Mouse (Mus musculus) embryonic stem cell, embryonic (primary cell): ENCODE results near the gene Tubb2a.
"Not testable (repeated sequence)": the region's sequence is repeated elsewhere in the genome, so short reads cannot be mapped to it uniquely, and the experiment has no call there.

Experiments
- CTCF ChIA-PET, 4 experiments: fragments of 300-600 bp in 2 of 4; fragments of 350-600 bp in 2 of 4; sonication (Branson Sonifier 250); formaldehyde crosslinking; loops; one replicate each; lab custom pipeline; 2022; ENCODE audit warnings: inconsistent platforms in 2 of 4; lab: Charles Lee
- POLR2A ChIA-PET, 4 experiments: fragments of 300-600 bp in 2 of 4; fragments of 350-600 bp in 2 of 4; sonication (Branson Sonifier 250); formaldehyde crosslinking; loops; one replicate each; lab custom pipeline; 2022; ENCODE audit warnings: antibody characterized with exemption in 4 of 4, inconsistent platforms in 1 of 4; lab: Charles Lee

The Tubb2a gene

DNA sequence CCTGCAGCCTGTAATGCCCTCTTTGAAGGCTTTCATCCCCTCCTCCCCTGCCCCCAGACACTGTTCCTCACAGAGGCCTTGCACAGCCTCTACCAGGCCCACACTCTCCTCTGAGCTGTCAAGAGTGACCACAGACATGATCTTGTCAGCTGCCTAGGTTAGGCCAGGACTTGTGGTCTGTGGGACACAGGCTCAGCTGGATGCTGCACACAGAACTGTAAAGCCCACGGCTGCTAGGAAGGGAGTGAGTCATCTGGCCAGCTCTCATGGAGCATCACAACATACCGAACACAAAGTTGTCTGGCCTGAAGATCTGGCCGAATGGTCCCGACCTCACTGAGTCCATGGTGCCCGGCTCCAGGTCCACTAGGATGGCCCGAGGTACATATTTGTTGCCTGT is 1.9 kb downstream of the Tubb2a start:
- CTCF ChIA-PET, result not testable (repeated sequence)
- POLR2A ChIA-PET, result interaction anchor here (0.6 to 3.4 kb wide), 18 partner anchors 9 to 87 kb away, joined by 3 to 20 read pairs (median 4); partner anchors contain the start of genes Tubb2b (in 2 of the 4), Psmg4 (in 1 of the 4), Ripk1 (in 1 of the 4) and Serpinb6a (in 1 of the 4)

DNA sequence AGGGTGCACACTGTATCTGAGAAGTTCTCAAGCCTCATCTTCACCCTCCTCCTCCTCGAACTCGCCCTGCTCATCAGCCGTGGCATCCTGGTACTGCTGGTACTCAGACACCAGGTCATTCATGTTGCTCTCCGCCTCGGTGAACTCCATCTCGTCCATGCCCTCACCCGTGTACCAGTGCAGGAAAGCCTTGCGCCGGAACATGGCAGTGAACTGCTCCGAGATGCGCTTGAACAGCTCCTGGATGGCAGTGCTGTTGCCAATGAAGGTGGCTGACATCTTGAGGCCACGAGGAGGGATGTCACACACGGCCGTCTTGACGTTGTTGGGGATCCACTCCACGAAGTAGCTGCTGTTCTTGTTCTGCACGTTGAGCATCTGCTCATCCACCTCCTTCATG is 3.4 kb downstream of the Tubb2a start:
- POLR2A ChIA-PET, result interaction anchor here in 2 of 4 experiments (1.0 to 3.4 kb wide), 3 partner anchors 12 to 72 kb away, joined by 3 to 20 read pairs (median 3); partner anchors contain the start of genes Ripk1 (in 1 of the 2) and Tubb2b (in 1 of the 2)

DNA sequence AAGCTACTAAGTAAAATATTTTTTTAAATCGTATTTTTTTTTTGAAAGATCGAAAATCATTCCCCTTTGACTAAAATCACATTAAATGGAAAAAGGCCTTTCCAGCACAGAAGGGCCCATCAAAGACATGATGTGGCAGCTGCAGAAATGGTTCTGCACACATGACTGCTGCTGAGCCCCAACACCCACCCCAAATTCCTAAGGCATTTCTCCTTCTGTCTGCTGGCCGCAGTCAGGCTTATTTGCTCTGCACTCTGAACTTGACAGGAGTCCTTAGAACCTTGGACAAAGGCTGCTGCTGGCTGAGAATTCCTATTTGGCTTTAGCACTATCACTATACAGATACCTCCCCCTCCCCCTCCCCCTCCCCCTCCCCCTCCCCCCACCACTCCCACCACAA is 5.0 kb downstream of the Tubb2a start:
- POLR2A ChIA-PET, result interaction anchor here in 1 of 4 experiments (7.3 kb wide), 1 partner anchor 57 kb away, joined by 51 read pairs; the partner anchor contains the start of gene Tubb2b
- CTCF ChIA-PET, result no interaction called here

More for the DNA sequence above, 3.4 kb downstream of the Tubb2a start:
- CTCF ChIA-PET, result not testable (repeated sequence)

DNA sequence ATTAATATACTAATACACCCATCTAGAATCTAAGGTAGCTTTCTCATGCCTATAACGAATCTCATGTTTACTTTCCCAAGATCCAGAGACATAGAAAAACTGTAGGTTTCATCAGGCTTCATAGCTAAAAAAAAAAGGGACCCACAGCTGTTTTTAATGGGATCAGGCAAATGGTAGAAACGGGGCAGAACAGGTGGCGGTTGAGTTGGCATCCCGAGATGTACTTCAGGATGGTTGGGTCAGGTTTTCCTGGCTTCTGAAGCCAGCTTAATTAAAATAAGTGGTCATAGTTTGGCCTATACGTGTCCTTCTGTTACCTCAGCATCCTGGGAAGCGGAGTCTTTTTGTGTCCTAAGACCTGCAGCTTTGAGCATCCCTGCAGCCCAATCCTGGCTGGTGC is 6.0 kb downstream of the Tubb2a start:
- ChIA-PET CTCF (no interaction called here), POLR2A (interaction anchor here in 3 of 4 experiments (0.9 to 7.3 kb wide), 7 partner anchors 12 to 150 kb away, joined by 3 to 51 read pairs (median 4); partner anchors contain the start of gene Tubb2b (in 1 of the 3))

DNA sequence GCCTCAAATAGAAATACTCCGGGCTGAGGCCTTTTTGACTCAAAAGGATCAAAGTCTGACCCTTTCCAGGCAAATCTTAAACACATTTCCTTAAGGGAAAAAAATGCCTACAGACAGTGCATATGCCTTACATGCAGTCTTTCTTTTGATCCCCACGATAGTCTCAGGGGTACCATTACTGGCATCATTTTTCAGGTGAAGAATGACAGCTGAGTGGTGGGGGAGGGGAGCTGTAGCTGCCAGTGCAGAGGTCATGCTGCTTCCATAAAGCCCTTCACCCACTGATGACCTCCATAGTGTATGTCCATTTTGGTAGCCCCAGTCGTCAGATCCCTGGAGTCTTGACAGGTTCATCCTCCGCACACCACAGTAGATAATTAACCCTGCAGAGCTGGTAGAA is 7.5 kb downstream of the Tubb2a start:
- ChIA-PET POLR2A (interaction anchor here in 3 of 4 experiments (0.6 to 7.3 kb wide), 9 partner anchors 11 to 148 kb away, joined by 3 to 51 read pairs (median 4); partner anchors contain the start of genes Tubb2b (in 2 of the 3) and Psmg4 (in 1 of the 3)), CTCF (no interaction called here)

DNA sequence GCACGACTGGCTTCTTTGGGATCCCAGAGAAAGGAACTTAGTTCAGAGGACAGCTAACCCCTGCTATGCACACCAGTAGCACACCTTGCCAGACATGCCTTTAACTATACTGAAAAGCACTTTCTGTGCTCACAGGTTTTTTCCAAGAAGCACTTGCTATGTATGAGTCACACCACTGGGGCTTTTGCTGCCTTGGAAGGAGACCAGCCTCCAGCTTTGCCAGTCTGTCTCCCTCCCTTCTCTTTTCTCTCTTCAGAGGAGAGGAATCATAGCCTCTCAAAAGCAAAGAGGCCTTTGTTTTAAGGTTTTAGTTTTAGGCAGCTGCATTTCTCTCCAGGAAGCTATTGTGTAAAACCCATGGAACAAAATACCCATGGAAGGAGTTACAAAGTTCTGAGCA is 11.5 kb downstream of the Tubb2a start:
- CTCF ChIA-PET, result no interaction called here
- POLR2A ChIA-PET, result interaction anchor here in 3 of 4 experiments (1.0 to 7.3 kb wide), 5 partner anchors 10 to 64 kb away, joined by 3 to 51 read pairs (median 5); partner anchors contain the start of gene Tubb2b (in 3 of the 3)

DNA sequence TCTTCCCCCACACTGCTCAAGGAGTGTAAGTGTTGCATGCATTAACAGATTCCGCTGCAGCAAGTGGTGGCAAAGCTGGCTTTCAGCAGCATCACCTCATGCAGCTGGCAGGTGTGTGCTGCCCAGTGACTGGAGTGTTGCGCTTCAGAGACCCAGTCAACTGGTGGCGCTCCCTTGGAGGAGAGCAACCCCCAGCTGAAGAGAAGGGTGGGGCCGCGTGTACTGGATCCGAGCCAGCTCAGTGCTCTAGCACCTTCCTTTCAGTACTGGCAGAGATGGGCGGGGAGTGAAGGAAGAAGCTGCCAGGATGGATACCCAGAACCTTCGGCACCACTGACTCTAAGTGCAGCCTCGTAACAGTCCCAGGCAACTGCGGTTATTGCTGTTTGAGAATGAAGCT is 15.3 kb downstream of the Tubb2a start:
- POLR2A ChIA-PET, result interaction anchor here in 3 of 4 experiments (0.7 to 7.1 kb wide), 13 partner anchors 13 to 101 kb away, joined by 3 to 40 read pairs (median 3); partner anchors contain the start of genes Bphl (in 2 of the 3), Tubb2b (in 2 of the 3) and Psmg4 (in 1 of the 3)
- CTCF ChIA-PET, result interaction anchor here in 2 of 4 experiments (0.6 to 0.7 kb wide), 2 partner anchors 13 to 31 kb away, joined by 3 to 8 read pairs; no protein-coding TSS in a partner anchor

DNA sequence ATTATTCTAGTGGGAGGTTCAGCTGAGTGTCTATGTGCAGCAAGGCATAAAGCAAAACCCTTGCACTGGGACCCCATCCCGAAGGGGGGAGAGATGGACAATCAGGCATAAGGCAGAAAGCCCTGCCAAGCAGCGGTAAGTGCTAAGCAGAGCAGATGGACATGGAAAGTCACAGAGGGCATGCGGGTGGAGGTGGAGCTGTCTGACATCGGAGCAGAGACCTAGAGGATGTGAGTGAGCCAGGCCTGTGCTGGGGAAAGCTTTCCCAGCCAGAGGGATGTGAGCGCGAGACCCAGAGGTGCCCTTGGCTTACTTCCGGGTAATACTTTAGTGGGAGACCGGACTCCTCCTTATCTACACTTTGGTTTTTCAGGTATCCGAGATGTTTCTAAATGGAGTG is 17.7 kb downstream of the Tubb2a start:
- ChIA-PET POLR2A (interaction anchor here in 2 of 4 experiments (0.8 to 7.1 kb wide), 5 partner anchors 11 to 95 kb away, joined by 3 to 40 read pairs (median 6); partner anchors contain the start of gene Tubb2b (in 2 of the 2)), CTCF (no interaction called here)

DNA sequence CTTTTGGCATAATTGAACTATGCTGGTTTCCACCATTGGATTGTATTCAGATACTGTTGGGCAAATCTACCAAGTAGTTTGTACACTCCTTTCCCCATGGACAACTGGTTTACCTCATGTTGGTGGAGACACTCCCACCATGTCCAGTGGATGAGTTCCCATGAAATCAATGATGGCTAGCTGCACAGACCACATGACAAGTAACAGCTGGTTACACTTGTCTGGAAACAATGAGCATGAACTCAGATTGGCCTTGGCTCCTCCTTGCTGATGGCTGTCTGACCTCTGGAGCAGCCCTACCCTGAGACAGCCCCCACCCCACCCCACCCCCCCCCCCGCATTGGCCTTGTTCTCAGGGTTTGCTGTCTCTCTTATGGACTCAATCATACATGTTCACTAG is 20.6 kb downstream of the Tubb2a start:
- ChIA-PET POLR2A (interaction anchor here in 3 of 4 experiments (0.7 to 7.1 kb wide), 6 partner anchors 11 to 73 kb away, joined by 3 to 35 read pairs (median 4); partner anchors contain the start of genes Tubb2b (in 2 of the 3) and Bphl (in 1 of the 3)), CTCF (interaction anchor here in 2 of 4 experiments (0.6 kb wide), 2 partner anchors 97 to 613 kb away, joined by 3 to 4 read pairs; no protein-coding TSS in a partner anchor)

DNA sequence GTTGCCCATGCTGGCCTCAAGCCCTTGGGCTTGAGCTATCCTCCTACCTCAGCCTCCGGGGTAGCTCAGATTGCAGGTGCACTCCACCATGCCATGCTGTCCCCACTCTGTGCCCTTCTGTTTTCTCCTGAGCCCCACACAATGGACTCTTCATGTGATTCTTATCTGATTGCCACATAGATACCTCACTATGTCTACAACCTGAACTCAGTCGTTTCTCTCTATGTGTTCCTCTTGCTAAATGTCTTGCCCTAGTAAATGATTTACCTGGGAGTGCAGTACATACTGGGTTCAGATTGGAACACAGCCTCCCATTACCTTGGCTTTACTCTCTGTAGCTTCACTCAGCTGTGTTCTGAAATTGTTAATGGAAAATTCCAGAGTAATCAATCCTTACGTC is 22.8 kb downstream of the Tubb2a start:
- ChIA-PET CTCF (interaction anchor here in 2 of 4 experiments (0.6 to 1.0 kb wide), 2 partner anchors 9 kb away, joined by 3 read pairs; no protein-coding TSS in a partner anchor), POLR2A (interaction anchor here in 2 of 4 experiments (0.7 to 5.8 kb wide), 5 partner anchors 18 to 108 kb away, joined by 3 to 25 read pairs (median 3); partner anchors contain the start of genes Tubb2b (in 2 of the 2) and Psmg4 (in 1 of the 2))

DNA sequence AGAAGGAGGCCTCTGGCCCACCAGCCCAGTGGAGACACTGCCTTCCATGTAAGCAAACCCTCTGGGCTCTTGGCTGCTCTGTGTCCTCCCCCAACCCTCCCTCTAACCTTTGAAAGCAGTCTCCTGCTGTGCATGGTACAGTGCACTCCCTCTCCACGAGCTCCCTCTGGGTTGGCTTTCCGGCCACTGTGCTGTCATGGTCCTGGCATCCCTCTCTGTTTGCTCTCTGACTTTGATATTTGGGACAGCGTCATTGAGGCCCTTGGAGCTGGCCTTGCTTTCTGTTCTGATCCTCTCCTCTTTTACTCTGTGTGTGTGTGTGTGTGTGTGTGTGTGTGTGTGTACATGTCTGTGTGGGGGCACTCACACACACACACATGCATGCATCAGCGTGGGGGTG is 23.4 kb downstream of the Tubb2a start:
- ChIA-PET CTCF (interaction anchor here in 3 of 4 experiments (0.6 to 1.1 kb wide), 3 partner anchors 8 to 52 kb away, joined by 3 read pairs; partner anchors contain the start of gene Ripk1 (in 1 of the 3)), POLR2A (interaction anchor here in 3 of 4 experiments (0.6 to 5.8 kb wide), 5 partner anchors 18 to 196 kb away, joined by 3 to 25 read pairs (median 3); partner anchors contain the start of gene Tubb2b (in 2 of the 3))

DNA sequence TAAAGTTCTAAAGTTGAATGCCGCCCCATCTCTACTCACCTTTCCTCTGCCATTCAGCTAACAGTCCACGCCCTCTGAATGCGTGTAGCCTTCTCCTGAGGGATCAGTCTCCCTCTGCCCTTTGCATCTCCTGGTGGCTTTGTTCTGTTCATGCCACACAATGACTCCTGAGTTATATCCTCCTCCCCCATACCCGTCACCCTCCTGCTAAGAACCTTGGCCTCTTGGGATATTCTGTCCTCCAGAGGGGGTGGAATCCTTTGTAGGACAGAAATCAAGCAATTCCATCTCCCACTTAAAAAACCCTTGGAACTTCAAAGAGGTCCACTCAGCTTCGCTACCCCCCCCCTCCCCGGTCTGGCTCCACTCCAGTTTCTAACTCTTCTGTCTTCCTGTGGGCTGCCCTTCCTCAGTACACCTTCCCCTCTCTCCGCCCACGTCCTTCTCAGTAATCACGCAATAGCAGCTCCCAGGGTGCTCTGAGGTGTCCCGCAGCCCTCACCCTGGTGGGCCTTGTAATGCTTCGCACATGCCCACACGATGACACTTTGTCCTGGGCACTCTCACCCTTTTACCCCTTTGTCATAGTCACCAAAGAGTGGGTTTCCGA is 24.0 kb downstream of the Tubb2a start:
- CTCF ChIA-PET, result interaction anchor here in 1 of 4 experiments (1.1 kb wide), 1 partner anchor 52 kb away, joined by 3 read pairs; the partner anchor contains the start of gene Ripk1
- POLR2A ChIA-PET, result interaction anchor here in 3 of 4 experiments (0.6 to 5.8 kb wide), 6 partner anchors 17 to 196 kb away, joined by 3 to 25 read pairs (median 3); partner anchors contain the start of gene Tubb2b (in 2 of the 3)

DNA sequence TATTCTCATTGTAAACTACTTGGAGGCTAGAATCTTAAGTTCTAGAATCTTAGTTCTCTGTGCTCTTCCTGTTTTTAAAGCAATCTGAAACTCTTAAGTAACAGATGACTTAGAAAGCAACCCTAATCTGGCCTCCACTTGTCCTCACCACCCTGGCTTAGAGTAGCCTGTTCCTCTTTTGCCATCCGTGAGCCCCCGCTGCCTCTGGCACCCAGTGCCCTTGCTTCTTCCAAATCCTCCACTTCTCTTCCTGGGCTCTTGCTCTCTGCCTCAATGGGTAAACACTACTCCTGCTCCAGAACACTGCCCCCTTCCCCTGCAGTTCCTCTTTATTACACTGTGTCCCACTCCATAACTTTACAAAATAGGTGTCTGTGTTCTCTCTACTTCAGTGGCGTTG is 26.1 kb downstream of the Tubb2a start:
- CTCF ChIA-PET, result no interaction called here
- POLR2A ChIA-PET, result interaction anchor here in 1 of 4 experiments (1.0 kb wide), 1 partner anchor 100 kb away, joined by 3 read pairs; no protein-coding TSS in a partner anchor

DNA sequence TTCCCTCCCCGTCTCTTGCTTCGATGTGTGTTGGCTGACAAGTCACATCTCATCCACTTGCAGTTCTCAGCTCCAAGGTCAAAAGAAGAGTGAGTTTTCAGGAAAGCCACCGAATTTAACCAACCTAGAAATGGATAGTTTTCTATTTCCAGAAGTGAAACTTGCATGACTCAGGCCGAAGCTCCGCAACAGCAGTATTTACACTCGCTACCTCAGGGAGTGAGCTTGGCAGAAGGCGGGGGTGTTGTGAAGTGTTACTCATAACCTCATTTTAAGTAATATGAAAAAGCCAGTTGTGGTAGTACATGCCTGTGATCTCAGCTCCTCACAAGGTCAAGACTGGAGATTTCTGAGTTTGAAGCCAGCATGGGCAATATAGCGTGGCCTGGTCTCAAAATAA is 27.3 kb downstream of the Tubb2a start:
- POLR2A ChIA-PET, result interaction anchor here in 3 of 4 experiments (0.6 to 3.6 kb wide), 7 partner anchors 13 to 105 kb away, joined by 3 to 9 read pairs (median 5); partner anchors contain the start of genes Tubb2b (in 2 of the 3), Bphl (in 1 of the 3) and Serpinb6a (in 1 of the 3)
- CTCF ChIA-PET, result interaction anchor here in 2 of 4 experiments (0.6 to 1.0 kb wide), 2 partner anchors 9 to 104 kb away, joined by 3 read pairs; no protein-coding TSS in a partner anchor

DNA sequence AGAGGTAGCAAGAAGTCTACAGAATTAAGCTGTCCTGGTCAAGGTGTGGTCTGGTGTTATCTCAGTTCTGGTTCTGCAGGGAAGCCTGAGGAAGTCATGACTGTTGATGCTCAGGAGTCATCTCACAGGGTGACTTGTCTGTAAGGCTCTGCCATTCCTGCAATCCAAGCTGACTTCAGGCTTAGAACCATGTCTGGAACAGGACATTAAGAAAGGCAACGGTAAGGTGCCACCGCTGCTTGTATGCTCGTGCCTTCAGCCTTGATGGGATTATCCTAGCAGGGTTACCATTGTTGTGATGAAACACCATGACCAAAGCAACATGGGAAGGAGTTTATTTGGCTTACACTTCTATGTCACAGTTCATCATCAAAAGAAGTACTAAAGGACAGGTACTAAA is 30.3 kb downstream of the Tubb2a start:
- ChIA-PET POLR2A (interaction anchor here in 3 of 4 experiments (1.0 to 3.6 kb wide), 9 partner anchors 10 to 108 kb away, joined by 3 to 30 read pairs (median 5); partner anchors contain the start of genes Bphl (in 2 of the 3) and Tubb2b (in 2 of the 3)), CTCF (no interaction called here)

DNA sequence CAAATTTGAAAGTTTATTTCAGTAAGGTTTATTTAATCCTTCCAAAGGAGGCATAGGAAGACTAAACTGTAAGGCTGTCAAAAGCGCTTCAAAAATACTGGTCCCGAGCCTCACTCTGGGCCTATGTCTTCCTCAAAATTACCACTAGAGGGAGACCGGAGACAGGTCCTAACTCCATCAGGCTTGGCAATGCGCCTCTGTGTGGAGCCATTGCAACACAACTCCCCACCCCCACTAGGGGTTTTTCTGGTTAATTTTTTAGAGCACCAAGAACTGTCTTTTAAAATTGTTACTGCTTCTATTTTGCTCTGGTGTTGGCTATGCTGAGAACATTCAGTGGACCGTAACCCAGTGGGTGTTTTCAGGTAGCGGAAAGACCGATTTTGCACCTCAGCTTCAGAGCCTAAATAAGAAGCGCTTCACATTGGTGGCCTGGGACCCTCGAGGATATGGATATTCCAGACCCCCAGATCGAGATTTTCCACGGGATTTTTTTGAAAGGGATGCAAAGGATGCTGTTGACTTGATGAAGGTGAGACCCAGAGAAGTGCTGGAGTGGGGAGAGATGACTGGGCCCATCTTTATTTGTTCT is 31.3 kb downstream of the Tubb2a start:
- POLR2A ChIA-PET, result interaction anchor here in 3 of 4 experiments (0.6 to 3.5 kb wide), 14 partner anchors 9 to 109 kb away, joined by 3 to 30 read pairs (median 4); partner anchors contain the start of genes Bphl (in 2 of the 3) and Tubb2b (in 2 of the 3)
- CTCF ChIA-PET, result interaction anchor here (0.6 to 1.9 kb wide), 8 partner anchors 8 to 303 kb away, joined by 3 to 8 read pairs (median 3); partner anchors contain the start of gene Bphl (in 2 of the 4)

DNA sequence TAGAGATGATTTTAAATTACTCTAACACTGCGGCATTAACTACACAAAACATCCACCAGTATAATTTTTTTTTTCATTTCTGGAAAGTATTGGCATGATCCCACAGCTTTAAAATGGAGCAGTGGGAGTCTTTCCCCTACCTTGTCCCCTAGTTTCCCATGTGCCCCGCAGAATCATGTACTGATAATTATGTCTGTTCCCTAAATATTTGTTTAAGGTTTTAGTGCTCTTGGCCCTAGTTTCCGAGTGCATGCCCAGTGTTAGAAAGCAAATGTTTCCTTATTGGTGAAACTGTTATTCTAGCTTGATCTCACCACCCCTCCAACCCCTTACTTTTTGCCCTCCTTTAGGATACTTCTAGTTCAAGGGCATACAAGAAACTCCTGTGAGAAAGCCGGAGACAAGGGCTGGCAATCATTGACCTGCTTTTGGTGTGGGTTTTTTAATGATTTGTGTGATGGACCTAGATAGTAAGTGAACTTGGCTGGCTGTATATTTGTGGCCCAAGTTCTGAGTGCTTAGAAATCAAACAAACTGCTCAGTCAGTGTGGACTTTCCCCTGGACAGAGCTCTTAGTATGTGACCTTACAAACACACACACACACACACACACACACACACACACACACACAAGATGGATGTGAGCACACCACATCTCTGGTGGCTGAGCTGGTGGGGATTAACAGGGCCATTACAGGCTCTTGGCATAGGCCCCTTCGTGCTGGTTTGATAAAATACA is 32.1 kb downstream of the Tubb2a start:
- ChIA-PET CTCF (interaction anchor here (0.5 to 1.9 kb wide), 13 partner anchors 8 to 304 kb away, joined by 3 to 8 read pairs (median 3); partner anchors contain the start of gene Bphl (in 2 of the 4)), POLR2A (interaction anchor here in 3 of 4 experiments (0.6 to 3.5 kb wide), 14 partner anchors 8 to 113 kb away, joined by 3 to 30 read pairs (median 4); partner anchors contain the start of genes Bphl (in 3 of the 3) and Tubb2b (in 2 of the 3))
